Mouse (Mus musculus): Measurements from ENCODE around the gene Gm21985. TPM values are rescaled to one million over a fixed set of nuclear protein-coding genes. Genes with fewer than 3 reads are reported as not detected.

Gm21985 gene
- polyA plus RNA-seq, 3 experiments from 2014 or later, result not detected

Other genes with a start within 250 kb of the Gm21985 start
- not detected for gene Olfr1311, start 241.9 kb upstream of the Gm21985 start, polyA plus RNA-seq (2017; shearing (Covaris generic))
- gene Olfr1312, start 216.1 kb upstream of the Gm21985 start, polyA plus RNA-seq (2017; shearing (Covaris generic)), result not detected
- gene Olfr1313, start 188.5 kb upstream of the Gm21985 start, polyA plus RNA-seq (2017; shearing (Covaris generic)), result not detected
- not detected for gene Olfr1314, start 169.5 kb upstream of the Gm21985 start, polyA plus RNA-seq (2017; shearing (Covaris generic))
- gene Olfr1315-ps1, start 150.9 kb upstream of the Gm21985 start, polyA plus RNA-seq (2017; shearing (Covaris generic)), result not detected
- not detected for gene Olfr1316, start 131.3 kb upstream of the Gm21985 start, polyA plus RNA-seq (2017; shearing (Covaris generic))
- not detected for gene Olfr1317, start 126.0 kb upstream of the Gm21985 start, polyA plus RNA-seq (2017; shearing (Covaris generic))
- not detected for gene Olfr1318, start 112.1 kb upstream of the Gm21985 start, polyA plus RNA-seq (2017; shearing (Covaris generic))
- 10 to 100 TPM; 30.4 to 45.0 (median 34.4) TPM for gene Lpcat4, start 26.8 kb upstream of the Gm21985 start, polyA plus RNA-seq (2017; shearing (Covaris generic))
- gene Nutm1, start 7.0 kb upstream of the Gm21985 start, polyA plus RNA-seq (2017; shearing (Covaris generic)), result not detected
- 100 to 1,000 TPM; 152 to 243 (median 201) TPM for gene Nop10, start 4.4 kb upstream of the Gm21985 start, polyA plus RNA-seq (2017; shearing (Covaris generic))
- 10 to 100 TPM; 37.3 to 57.5 (median 52.3) TPM for gene Slc12a6, start 489 bp upstream of the Gm21985 start, polyA plus RNA-seq (2017; shearing (Covaris generic))
- gene Emc4, start 101.7 kb downstream of the Gm21985 start, polyA plus RNA-seq (2017; shearing (Covaris generic)), result 10 to 100 TPM; 76.8 to 96.3 (median 82.0) TPM
- 10 to 100 TPM; 22.9 to 30.5 (median 23.0) TPM for gene Katnbl1, start 112.9 kb downstream of the Gm21985 start, polyA plus RNA-seq (2017; shearing (Covaris generic))
- gene Emc7, start 188.7 kb downstream of the Gm21985 start, polyA plus RNA-seq (2017; shearing (Covaris generic)), result 10 to 100 TPM; 12.9 to 18.2 (median 13.3) TPM
- not detected for gene Chrm5, start 214.5 kb downstream of the Gm21985 start, polyA plus RNA-seq (2017; shearing (Covaris generic))
- 10 to 100 TPM in 2 of 3 experiments, 1 to 10 TPM in 1; 7.2 to 22.2 (median 12.3) TPM for gene Aven, start 226.7 kb downstream of the Gm21985 start, polyA plus RNA-seq (2017; shearing (Covaris generic))